Mouse (Mus musculus): ENCODE results near the gene Wdr70. TPM values are rescaled to one million over a fixed set of nuclear protein-coding genes. Genes with fewer than 3 reads are reported as not detected.

Wdr70 gene
- total RNA-seq, 2 experiments from 2014 or later, result 20.1 to 20.7 TPM

DNA sequence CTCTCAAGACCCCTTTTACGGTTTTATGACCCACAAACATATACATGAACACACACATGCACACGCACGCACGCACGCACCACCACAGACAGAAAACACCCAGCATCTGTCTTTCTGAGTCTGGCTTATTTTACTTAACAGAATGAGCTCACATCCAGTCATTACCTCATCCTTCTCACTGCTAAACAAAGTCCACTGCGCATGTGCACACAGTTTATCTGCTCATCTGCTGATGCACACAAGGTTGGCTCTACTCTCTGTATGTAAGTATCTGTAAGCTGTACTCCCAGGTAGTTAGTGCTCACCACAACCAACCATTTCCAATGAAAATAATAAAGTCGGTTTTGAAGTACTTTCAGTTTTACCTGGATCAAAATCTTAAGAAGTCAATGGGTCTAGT, 148.4 kb downstream of the Wdr70 start:
- intact Hi-C loops (cut with DNase I), result no loop called here
- DNase-seq, result no peak

DNA sequence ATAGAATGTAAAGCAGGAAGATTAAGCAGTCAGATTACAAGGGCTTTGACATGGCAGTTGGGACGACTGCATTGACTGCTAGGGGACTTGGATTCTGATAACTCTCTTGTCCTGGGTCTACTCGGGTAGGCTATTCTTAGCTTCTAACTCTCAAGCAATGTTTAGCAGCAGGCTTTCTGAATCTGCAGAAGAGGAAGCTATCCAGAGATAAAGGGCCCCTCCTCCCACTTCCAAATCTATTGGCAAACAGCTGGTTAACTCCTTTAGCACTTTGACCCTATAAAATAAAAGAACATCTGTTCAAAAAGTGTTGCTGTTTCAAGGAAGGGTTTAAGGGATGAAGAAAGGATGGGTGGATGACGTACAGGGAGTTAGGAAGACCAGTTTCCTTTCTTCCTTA, 157.3 kb downstream of the Wdr70 start:
- no peak for DNase-seq
- intact Hi-C loops (cut with DNase I), result no loop called here

DNA sequence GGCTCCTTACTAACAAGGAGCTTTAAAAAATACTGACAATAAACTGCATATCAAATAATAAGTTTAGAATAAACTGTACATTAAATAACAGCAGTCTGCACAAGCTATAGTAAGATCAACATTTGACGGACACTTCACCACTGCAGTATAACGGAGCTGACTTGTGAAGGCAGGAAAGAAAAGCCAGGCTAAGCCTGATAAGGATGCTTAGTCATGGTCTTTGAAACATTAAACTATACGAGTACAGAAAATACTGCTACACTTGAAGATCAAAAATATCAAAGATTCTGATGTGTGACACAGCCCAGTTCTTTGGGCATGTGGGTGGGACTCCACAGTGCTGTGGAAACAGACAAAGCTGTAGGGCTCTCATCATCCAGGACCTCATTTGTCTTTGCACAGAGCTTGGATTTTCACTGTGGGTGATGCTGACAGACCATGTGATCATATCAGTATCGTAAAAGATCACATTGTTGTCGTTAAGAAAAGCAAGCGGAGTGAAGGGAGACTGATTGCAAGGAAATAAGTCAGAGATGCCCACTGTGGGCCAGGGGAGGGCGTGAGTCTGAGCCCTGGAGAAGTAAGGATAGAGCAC, 163.3 kb downstream of the Wdr70 start:
- intact Hi-C loops (cut with DNase I), result no loop called here
- no peak for DNase-seq

DNA sequence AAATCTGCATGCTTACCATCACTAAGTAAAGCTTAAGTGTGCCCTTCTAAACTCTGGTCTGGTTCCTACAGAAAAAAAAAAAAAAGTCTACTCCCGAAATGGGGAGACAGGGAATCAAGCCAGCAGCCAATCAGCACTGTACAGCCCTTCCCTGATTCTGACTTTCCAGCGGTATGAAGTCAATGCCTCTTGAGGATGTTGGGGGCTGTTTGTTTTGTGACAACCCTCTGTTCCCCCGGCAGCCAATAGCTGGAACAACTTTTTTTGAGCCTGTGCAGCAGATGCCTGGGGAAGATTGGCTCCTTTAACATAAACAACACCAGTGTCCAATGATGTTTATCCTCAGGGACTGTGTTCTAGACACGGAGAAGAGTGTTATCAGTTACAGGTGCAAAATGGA, 164.4 kb downstream of the Wdr70 start:
- intact Hi-C loops (cut with DNase I), result no loop called here
- no peak for DNase-seq

DNA sequence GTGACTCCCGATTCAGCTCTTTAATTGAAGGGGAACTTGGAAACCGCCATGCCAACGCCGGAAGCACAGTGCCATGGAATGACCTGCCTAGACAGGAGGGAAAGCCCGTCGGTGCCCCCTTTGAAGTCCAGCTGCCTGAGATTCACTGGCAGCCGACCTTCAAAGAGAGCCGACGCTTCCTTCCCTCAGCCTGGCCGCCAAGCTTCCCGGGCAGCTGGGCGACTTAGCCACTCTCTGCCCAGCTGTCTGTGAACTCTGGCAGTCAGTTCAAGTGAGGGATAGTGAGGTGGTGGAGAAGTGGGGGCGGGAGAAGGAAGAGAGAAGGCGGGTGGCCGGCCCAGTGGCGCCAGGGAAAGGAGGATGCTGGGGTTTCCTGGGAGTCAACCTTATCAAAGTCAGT, 164.9 kb downstream of the Wdr70 start:
- intact Hi-C loops (cut with DNase I), result no loop called here
- DNase-seq, result peak; percentile 27 to 34

DNA sequence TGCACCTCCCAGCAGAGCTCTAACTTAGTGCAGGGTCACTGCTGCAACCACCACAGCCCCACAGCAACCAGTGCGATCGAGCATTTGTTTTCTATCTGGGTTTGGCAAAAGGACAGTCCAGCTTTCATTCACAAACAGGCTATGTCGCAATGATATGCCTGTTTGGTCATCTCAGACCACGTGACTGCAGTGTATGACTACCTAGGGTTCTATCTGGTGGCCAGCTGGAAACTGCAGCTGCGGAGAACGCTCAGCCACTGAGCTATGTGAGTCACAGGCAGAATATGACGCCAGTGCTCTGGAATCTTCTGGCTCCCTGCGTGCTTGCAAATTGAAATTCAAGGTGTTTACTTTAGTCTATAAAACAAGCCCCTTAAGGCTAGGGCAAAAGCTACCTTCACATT, 167.4 kb downstream of the Wdr70 start:
- intact Hi-C loops (cut with DNase I), result no loop called here
- DNase-seq, result peak; percentile 56 to 79

DNA sequence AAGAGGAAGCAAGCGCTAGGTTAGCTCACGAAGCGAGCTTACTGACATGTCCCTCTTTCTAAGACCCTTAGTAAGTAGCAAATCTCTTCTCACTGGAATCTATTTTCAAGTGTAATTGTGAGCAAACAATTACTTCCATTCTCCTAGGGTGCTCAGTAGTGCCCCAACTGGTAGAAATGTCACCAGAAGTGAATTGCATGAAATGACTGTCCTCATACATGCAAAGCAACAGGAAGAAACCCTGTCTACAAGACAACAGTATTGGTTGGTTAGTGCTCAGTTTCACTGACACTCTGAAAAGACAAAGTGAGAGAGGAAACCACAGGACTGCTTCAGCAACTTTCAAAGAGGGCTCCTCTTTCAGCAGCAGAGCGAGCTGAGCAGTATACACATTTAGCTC, 173.6 kb downstream of the Wdr70 start:
- DNase-seq, result no peak
- intact Hi-C loops (cut with DNase I), result no loop called here

DNA sequence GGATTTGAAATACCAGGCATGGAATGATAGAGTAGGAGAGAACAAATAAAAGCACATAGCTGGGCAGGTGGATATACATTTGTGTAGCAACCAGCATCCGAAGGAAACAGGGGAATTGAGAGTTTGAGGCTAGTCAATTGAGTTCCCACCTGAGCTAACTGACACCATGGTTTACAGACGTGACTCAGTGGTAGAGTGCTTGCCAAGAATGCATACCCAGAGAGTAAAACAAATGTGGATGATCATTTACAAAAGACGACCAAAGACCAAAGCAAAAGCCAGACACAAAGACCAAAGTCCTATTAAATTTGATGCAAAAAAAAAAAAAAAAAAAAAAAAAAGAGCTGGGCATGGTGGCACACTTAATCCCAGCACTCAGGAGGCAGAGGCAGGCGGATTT, 175.7 kb downstream of the Wdr70 start:
- intact Hi-C loops (cut with DNase I), result no loop called here
- no peak for DNase-seq

DNA sequence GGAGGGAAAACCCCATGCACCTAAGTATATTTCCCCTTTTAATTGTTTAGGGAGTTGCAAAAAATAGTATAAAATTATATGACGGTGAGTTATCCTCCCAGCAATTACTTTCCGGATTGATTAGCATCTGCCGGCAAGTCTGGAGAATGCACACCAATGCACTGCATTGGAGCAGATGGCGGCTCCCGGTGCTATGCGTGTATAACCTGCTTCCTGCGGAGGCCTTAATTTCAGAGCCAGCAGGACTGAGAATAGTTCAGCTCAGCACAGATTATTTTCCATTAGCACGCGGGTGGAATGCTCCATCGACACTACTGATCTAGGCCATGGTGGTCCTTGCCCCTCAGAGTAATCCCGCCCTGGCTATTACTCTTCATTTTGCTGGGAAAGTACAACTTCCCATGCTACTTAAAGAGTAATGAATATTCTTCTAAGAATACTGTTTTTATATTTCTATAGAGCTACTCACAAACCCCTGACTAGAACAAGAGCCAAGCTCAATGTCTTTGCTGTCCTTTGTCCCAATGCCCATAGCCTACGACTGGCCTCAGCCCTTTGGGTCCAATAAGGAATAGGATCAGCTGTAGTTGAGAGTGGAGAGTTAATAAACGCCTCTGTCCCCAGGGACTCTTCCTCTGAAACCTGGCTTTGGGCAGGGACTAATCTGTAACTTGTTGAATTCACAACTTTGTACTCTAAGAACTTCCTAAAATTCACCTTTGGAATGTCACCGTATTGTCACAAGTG, 176.5 kb downstream of the Wdr70 start:
- no peak for DNase-seq
- intact Hi-C loops (cut with DNase I), result no loop called here

DNA sequence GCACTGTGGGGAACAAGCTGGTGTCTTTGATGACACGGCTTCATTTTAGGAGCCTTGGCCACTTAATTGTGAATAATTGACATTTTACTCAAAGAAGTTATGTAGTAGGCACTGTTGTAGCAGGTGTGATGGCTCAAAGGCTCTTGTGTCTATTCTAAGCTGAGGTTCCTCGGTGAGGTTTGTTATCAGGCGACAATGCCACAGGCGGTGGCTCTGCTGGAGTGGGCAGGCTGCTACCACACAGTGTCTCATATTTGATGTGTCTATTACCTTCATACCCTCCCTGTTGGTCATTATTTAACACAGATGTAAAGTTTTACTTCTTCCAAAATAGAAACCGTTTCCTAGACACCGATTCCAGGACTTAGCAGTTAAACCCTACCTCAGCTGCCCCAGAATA, 177.9 kb downstream of the Wdr70 start:
- intact Hi-C loops (cut with DNase I), result no loop called here
- DNase-seq, result no peak

DNA sequence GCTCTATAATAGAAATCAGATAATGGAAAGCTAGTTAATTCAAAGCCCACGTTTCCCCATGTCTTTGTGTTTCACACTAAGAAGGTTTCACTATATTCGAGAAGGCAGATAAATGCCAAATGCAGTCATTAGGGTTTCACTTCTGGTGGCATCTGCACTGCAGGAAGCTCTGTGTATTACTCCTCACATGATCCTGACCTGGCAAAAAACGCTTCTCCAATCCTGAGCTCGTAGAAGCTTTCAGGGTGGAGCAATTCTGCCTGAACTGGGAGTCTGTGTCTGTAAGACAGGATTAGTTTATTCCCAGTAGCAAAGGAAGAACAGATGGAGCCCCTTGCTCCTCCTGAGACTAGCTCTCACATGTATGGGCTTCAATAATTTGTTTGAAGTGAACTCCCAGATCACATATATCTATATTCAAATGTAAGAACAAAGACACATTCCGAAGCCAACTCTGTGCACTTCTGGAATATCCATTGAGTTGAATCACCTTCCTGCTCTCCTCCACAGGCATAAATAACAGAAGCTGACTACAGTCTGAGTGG, 192.4 kb downstream of the Wdr70 start:
- intact Hi-C loops (cut with DNase I), result no loop called here
- no peak for DNase-seq

DNA sequence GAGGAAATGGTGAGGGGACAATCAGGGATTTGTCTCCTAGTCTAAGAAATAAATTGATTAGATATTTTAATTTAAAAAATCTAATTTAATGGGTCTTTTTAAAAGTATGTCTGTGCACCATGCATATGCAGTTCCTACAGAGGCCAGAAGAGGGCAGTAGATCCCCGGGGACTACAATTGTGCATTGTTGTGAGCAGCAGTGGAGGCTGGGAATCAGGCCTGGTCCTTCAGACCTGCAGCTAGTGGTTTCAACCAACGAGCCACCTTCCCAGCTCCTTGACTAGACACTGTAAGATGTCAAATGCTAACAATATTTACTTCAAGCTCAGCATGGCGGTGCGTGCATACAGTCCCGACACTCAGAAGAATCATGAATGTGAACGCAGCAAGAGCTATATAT, 199.7 kb downstream of the Wdr70 start:
- intact Hi-C loops (cut with DNase I), result no loop called here
- DNase-seq, result no peak

DNA sequence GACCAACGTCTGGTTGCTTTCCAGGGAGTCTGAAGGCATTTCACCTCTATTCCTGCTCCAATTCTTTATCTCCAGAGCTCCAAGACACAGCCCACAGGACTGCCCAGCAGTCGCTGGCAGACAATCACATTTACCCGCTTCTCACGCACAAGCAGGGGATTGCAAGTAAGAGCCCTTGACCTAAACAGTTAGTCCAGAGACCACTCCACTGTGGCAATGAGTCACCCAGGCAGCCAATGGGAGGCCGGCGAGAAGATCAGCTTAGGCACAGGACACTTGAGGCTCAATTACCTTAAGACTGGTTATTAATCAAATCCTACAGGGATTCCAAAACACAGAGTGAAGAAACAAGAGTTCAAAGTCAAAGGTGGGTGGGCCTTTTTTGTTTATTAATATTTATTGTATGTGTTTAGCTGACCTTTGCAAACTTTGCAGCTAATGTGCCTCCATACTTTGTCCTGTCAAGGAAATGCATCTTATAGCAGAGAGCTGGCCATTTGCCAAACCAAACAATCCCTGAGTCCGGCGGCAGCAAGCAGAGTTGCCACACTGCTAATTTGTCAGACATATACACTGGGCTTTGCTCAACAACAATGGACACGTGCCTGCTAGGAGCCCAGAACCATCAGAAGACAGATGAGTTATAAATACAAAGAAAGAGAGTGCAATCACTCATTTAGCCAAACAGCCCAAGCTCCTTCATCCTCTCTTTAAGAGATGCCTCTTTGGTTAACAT, 207.3 kb downstream of the Wdr70 start:
- no peak for DNase-seq
- intact Hi-C loops (cut with DNase I), result no loop called here

DNA sequence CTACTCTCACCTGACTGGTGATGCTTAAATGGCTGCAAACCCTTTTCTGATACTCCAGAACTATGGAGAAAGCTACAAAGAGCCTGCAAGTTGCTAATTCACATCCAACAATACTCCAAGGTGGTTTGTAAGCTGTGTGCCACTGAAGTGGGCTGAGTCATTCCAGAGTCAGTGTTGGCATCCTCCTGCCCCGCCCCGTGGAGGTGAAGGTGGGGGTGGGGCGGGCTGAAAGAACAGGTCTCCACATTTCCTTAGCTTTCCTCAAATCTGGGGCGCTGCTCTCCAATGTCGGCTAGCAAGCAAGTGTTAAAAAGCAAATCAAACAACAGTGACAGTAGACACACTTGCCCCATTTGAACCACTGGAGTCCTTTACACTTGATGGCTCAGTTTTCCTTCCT, 208.7 kb downstream of the Wdr70 start:
- DNase-seq, result no peak
- intact Hi-C loops (cut with DNase I), result no loop called here

DNA sequence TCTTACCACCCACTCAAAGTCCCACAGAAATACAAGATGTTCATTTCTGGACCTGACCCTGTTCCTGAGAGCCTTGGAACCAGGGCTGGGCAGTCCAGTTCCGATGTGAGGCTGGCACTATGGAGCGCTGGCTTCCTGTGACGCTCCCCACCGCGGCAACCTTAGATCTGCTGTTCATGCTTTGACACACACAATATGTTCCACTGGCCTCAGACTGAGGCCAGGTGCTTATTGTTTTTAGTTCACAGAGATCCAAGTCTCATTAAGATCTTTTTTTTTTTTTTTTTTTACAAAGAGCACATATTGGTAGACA, 209.7 kb downstream of the Wdr70 start:
- DNase-seq, result no peak
- intact Hi-C loops (cut with DNase I), result no loop called here

DNA sequence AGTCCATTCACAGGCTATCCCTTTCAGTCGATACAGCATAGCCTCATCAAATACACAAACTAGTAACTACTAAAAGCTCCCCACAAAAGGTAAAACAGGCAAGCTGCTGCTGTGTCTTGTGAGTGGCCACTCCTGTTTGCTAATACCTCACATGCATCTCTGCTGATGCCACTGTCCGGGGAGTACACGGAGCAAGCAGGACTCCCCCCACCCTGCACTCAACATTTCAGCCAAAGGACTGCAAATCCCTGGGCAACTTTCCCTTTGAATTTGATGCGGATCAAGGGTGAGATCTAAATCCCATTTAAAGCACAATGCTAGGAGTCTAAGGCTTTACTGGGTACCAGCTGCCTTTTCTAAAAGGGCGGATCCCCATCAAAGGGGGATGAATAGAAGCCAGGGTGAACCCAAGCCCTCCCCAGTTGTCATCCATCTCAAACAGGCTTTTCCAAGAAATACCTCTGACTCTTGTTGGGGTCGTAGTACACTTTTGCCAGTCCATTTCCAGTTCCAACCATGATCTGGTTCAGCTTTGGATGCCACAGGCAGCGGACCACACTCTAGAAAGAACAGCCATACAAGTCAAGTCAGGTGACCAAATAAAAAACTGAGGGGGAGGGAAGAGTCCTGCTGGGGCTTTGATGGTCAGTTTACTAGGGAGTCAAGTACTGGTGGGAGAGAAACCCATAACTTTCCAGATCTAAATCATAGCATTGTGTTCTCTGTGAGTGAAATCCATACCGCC, 210.2 kb downstream of the Wdr70 start:
- no peak for DNase-seq

DNA sequence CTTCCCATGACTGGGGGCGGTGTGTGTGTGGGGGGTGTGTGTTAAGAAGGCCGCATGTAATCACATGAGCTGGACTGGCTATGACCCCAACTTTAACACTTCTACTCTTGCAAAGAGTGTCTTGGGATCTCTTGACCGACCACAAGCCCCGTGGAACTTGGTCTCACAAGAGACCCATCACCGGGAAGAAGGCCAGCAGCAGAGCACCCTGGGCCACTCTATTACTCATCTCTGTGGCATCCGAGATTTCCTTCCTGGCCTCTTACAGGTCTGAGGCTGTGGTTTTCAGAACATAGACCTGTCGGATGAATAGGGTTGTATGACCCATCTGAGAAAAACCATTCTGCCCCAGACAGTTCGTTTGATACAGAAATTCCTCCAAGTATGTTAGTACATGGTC, 212.4 kb downstream of the Wdr70 start:
- intact Hi-C loops (cut with DNase I), result no loop called here
- DNase-seq, result no peak

More for the DNA sequence above, 210.2 kb downstream of the Wdr70 start:
- intact Hi-C loops (cut with DNase I), result no loop called here

DNA sequence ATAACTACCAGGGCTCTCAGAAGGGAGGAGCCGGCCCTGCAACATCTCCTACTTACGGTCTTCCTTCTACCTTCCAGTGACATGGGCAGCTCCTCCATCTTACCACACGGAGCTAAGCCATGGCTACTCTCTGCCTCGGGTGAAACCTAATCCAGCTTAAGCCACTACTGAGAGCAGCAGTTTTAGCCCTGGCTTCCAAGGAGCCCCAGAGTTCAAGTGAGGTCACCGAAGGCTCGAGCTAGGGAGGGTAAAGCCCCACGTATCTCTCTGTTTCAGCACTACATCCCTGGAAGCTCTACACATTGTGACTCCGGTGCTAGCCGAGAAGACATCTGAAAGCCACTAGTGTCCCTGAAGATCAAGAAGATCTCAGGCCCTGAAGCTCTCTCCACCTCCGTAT, 213.9 kb downstream of the Wdr70 start:
- no peak for DNase-seq
- intact Hi-C loops (cut with DNase I), result no loop called here

DNA sequence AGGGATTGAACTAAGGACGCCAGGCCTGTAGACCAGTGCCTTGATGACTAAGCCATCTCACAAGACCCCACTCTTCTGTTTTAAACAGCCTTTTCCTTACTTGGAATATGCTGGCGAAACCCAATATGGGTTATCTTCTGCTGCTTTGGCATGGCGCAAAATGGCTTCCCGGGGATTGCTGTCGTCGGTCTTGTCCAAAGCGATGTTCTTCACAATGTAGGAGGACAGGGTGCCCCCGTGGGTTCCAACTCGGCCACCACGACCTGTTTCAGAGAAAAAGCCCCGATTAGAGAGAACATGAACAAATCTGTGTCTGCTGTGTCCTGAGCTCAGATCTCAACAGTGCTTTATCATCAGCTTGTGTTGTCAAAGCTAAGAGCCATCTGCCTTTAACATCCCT, 214.8 kb downstream of the Wdr70 start:
- intact Hi-C loops (cut with DNase I), result no loop called here
- DNase-seq, result no peak

DNA sequence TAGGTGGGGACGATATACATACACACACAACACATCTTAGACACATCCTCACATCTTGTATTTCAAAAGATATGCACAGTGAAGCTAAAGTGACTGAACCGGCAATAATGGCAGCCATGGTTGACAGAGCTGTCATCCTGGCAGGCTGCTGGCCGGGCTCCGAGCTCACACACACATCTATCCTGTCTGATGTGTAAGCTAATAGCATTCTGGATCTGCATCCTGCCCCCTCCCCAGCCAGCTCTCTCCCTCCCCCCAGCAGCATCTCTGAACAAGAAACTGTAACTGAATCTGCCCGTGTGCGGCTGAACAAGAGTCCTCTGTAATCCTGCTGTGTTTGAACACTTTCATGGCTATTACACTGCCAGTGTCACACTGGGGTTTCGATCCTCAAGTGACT, 219.1 kb downstream of the Wdr70 start:
- intact Hi-C loops (cut with DNase I), result no loop called here
- no peak for DNase-seq

DNA sequence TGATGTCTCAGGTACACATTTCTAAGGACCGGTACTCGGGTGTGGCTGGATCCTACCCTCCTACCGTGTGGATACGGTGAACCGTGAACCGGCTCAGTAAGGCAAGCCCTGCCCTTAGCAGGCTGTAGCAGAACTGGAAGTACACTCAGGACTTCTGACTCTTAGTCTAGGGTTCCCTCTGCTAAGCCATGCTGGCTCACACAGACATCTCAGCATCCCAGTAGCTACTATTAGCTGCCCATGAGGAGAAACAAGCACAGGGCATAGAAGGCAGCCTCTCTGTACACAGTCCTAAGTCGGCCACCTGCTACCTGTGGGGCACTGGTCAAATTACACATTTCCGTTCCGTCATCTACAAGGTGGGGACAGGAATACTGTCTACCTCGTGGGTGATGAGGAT, 220.1 kb downstream of the Wdr70 start:
- no peak for DNase-seq

More for the DNA sequence above, 220.1 kb downstream of the Wdr70 start:
- intact Hi-C loops (cut with DNase I), result no loop called here

Data from gastrocnemius, postnatal 36 days (tissue).